Mouse (Mus musculus) cerebellum, adult 9-10 months (tissue): Measurements from ENCODE around the gene Oit1.

ENCODE experiments used
- DNase-seq: peaks from one replicate; pipeline ENCODE4 v3.0.0; 2022

The Oit1 gene

GRCm38 (mm10) chr14:8378685-8379313 lies at the start of gene Oit1:
Gene Oit1, minus strand, starts transcription at chr14:8378754.
- DNase-seq: no peak

GRCm38 (mm10) chr14:8422833-8423232 lies 44.3 kb upstream of the Oit1 start:
- no peak for DNase-seq

GRCm38 (mm10) chr14:8421199-8421787 lies 42.7 kb upstream of the Oit1 start:
- DNase-seq: no peak

- DNase-seq: no peak
These were observed 40.1 kb upstream of the Oit1 start for GRCm38 (mm10) chr14:8418610-8419009.

GRCm38 (mm10) chr14:8405946-8406345 lies 27.4 kb upstream of the Oit1 start:
- DNase-seq: no peak

- no peak for DNase-seq
These were observed 24.8 kb upstream of the Oit1 start for GRCm38 (mm10) chr14:8403310-8403709.

GRCm38 (mm10) chr14:8398507-8398906 lies 20.0 kb upstream of the Oit1 start:
- no peak for DNase-seq

GRCm38 (mm10) chr14:8395690-8396287 lies 17.2 kb upstream of the Oit1 start:
- no peak for DNase-seq

GRCm38 (mm10) chr14:8392181-8392825 lies 13.7 kb upstream of the Oit1 start:
- DNase-seq: no peak

- DNase-seq: no peak
These were observed 9.2 kb downstream of the Oit1 start for GRCm38 (mm10) chr14:8369394-8369793.

- no peak for DNase-seq
These were observed 9.7 kb downstream of the Oit1 start for GRCm38 (mm10) chr14:8368900-8369299.

GRCm38 (mm10) chr14:8367727-8368520 lies 10.6 kb downstream of the Oit1 start:
- no peak for DNase-seq

GRCm38 (mm10) chr14:8367121-8367520 lies 11.4 kb downstream of the Oit1 start:
- no peak for DNase-seq

- no peak for DNase-seq
These were observed 12.7 kb downstream of the Oit1 start for GRCm38 (mm10) chr14:8365833-8366232.

- DNase-seq: no peak
These were observed 21.7 kb downstream of the Oit1 start for GRCm38 (mm10) chr14:8356836-8357235.

- peak; percentile 76 for DNase-seq
These were observed 22.5 kb downstream of the Oit1 start for GRCm38 (mm10) chr14:8355999-8356501.

- DNase-seq: no peak
These were observed 29.6 kb downstream of the Oit1 start for GRCm38 (mm10) chr14:8348927-8349326.

- DNase-seq: peak; percentile 94
These were observed 32.1 kb downstream of the Oit1 start for GRCm38 (mm10) chr14:8346255-8346997.

GRCm38 (mm10) chr14:8345566-8345965 lies 33.0 kb downstream of the Oit1 start:
- DNase-seq: peak; percentile 83

GRCm38 (mm10) chr14:8342509-8343106 lies 35.9 kb downstream of the Oit1 start:
- DNase-seq: no peak

GRCm38 (mm10) chr14:8340226-8340625 lies 38.3 kb downstream of the Oit1 start:
- DNase-seq: no peak

GRCm38 (mm10) chr14:8335947-8336346 lies 42.6 kb downstream of the Oit1 start:
- DNase-seq: no peak
